ENCODE assay signal across 8 mouse cellular contexts in the genomic region with DNA sequence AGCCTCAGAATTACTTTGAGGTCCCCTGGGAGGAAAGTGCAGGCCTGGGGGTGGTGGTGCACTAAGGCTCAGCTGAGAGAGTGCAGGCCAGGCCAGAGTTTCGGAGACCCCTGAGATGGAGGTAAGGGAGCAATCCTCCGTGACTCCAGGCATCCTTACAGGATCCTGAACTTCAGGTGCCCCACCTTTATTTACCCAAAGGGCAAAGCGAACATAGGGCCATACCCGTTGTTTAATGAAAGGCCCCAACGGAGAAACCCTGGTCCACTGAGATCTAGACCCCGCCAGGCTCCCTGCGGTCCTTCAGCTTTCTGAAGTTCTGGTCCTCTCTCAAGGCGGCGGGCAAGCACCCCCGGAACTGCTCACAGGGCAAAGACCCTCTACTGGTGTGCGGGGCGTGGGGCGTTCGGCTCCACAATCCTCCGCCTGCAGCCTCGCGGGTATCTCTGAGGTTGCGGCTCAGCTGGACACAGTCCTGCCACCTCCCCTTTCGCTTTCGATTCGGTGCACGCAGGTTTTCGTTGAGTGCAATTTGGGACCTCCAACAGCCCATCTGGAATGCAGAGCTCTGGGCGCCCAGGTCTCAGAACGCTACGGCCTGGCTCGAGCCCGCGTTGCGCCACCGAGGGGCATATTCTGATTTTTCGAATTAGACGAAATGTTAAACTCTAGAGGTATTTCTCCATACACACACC. TPM values are rescaled to one million over a fixed set of nuclear protein-coding genes. Genes with fewer than 3 reads are reported as not detected.
A peak's percentile ranks its signal among the peaks of the same experiment; 100 is the strongest.
DNase-seq lines count a peak whose midpoint lies in the region; ATAC-seq lines count a peak whose summit lies in the region.

No protein-coding gene starts in this region.

- 13% methylated on average over 33 of the region's 33 CpGs for WGBS in embryonic facial prominence, embryonic 15.5 days
- WGBS in intestine, embryonic 14.5 days, result 8% methylated on average over 33 of the region's 33 CpGs

- no peak for ATAC-seq in embryonic facial prominence, embryonic 15.5 days (ENCODE audit: insufficient number of reproducible peaks, low FRiP score, low TSS enrichment, low read depth)
- no peak for ATAC-seq in intestine, embryonic 14.5 days (replicated peaks; ENCODE audit: low FRiP score, low TSS enrichment, low read depth)

- no peaks in the 10 kb centered on the region for H3K9me3 ChIP-seq in embryonic facial prominence, embryonic 15.5 days (replicated peaks)
- H3K9me3 ChIP-seq in intestine, embryonic 14.5 days (ENCODE audit: control insufficient read depth, low read length), result no peaks in the 10 kb centered on the region

- DNase-seq in adrenal gland, adult 2 months, result peak; percentile 31
- no peak for DNase-seq in adrenal gland, adult 18-20 months (ENCODE audit: low spot score in 2 of 2)
- DNase-seq in intestine, embryonic 14.5 days (ENCODE audit: low spot score), result peak; percentile 85
- DNase-seq in lung, adult 18-20 months, result peak; percentile 24 to 25
- DNase-seq in splenic B cell, adult 2 months (ENCODE audit: low read depth, low spot score), result peak; percentile 5
- no peak for DNase-seq in left cerebral cortex, postnatal 10 days (ENCODE audit: extremely low spot score in 1 of 2, low spot score in 2 of 2)
- DNase-seq in thymus, postnatal 10 days (ENCODE audit: low spot score in 2 of 2), result no peak

- H3K4me3 ChIP-seq in embryonic facial prominence, embryonic 15.5 days (replicated peaks), result peak overlapping the region; percentile 60
- H3K4me3 ChIP-seq in intestine, embryonic 14.5 days (ENCODE audit: low read depth, low read length), result peak overlapping the region; percentile 22; the same call in 1 of the 2 replicates

- peak overlapping the region; percentile 98 for H3K27ac ChIP-seq in embryonic facial prominence, embryonic 15.5 days (replicated peaks)
- H3K27ac ChIP-seq in intestine, embryonic 14.5 days (ENCODE audit: low read depth), result no peak overlapping the region

- peaks cover 62% of the 10 kb centered on the region for H3K4me1 ChIP-seq in embryonic facial prominence, embryonic 15.5 days
- H3K4me1 ChIP-seq in intestine, embryonic 14.5 days (replicated peaks; ENCODE audit: control insufficient read depth, insufficient read depth, low read length), result peaks cover 15% of the 10 kb centered on the region

- H3K36me3 ChIP-seq in embryonic facial prominence, embryonic 15.5 days, result no peaks in the 10 kb centered on the region
- H3K36me3 ChIP-seq in intestine, embryonic 14.5 days (ENCODE audit: control insufficient read depth, insufficient read depth, low read length), result no peaks in the 10 kb centered on the region
- H3K36me3 ChIP-seq in splenic B cell, adult 2 months (ENCODE audit: control insufficient read depth, insufficient read depth, low read length, poor library complexity, severe bottlenecking), result no peaks in the 10 kb centered on the region

- H3K4me2 ChIP-seq in embryonic facial prominence, embryonic 15.5 days (replicated peaks), result peak overlapping the region; percentile 53
- H3K4me2 ChIP-seq in intestine, embryonic 14.5 days (ENCODE audit: low read length), result peak overlapping the region; percentile 32

- H3K27me3 ChIP-seq in embryonic facial prominence, embryonic 15.5 days, result peaks cover 72% of the 10 kb centered on the region
- peaks cover 100% of the 10 kb centered on the region for H3K27me3 ChIP-seq in intestine, embryonic 14.5 days (replicated peaks; ENCODE audit: control insufficient read depth, insufficient read depth, low read length)
- no peaks in the 10 kb centered on the region for H3K27me3 ChIP-seq in splenic B cell, adult 2 months (ENCODE audit: control insufficient read depth, insufficient read depth, low read length, poor library complexity, severe bottlenecking)

- intact Hi-C loops in left cerebral cortex, postnatal 10 days (cut with DNase I), result no loop called here

- peak overlapping the region; percentile 37 for H3K9ac ChIP-seq in embryonic facial prominence, embryonic 15.5 days
- no peak overlapping the region for H3K9ac ChIP-seq in intestine, embryonic 14.5 days (ENCODE audit: low read length)

RNA-seq across cellular contexts. Expression of a gene that starts 3.6 kb away (rescaled TPM):
- total RNA-seq in adrenal gland, adult 2 months (2021), result under 1 TPM; 0.26 to 0.62 TPM
- 0.51 and 0.68 TPM in 2 replicates for polyA plus RNA-seq in adrenal gland, adult 2 months (2012; rRNA removed)
- under 1 TPM; 0.40 to 0.48 TPM for total RNA-seq in adrenal gland, adult 18-20 months (2021)
- 14.3 and 14.9 TPM in 2 replicates for polyA plus RNA-seq in embryonic facial prominence, embryonic 15.5 days (2015; fragmentation: Nextera tagmentation; extraction: Ambion mirVana)
- 0.24 and 0.28 TPM in 2 replicates for polyA plus RNA-seq in intestine, embryonic 14.5 days (2014; fragmentation: Nextera tagmentation; extraction: Ambion mirVana)
- total RNA-seq in left cerebral cortex, postnatal 10 days (2021), result 1 to 10 TPM; 1.1 to 1.3 TPM

Comparison
In these comparisons a context has a peak if more than half of its experiments do, and no peak if none do; other contexts are left out.
1. DNase-seq: peak in adrenal gland, adult 2 months (single experiment), intestine, embryonic 14.5 days (single experiment), lung, adult 18-20 months (2 of 2) and splenic B cell, adult 2 months (single experiment); none in adrenal gland, adult 18-20 months (0 of 2), left cerebral cortex, postnatal 10 days (0 of 2) and thymus, postnatal 10 days (0 of 2).